Mouse (Mus musculus) left cerebral cortex, adult 18-20 months (tissue): ENCODE data around the gene Cyp19a1. TPM values are rescaled to one million over a fixed set of nuclear protein-coding genes. Genes with fewer than 3 reads are reported as not detected.

Source experiments
- DNase-seq, 2 experiments: peaks; one replicate each; pipeline ENCODE4 v3.0.0; 2021 to 2022; ENCODE audit warnings: low spot score in 2 of 2, mixed read lengths in 1 of 2
- long read RNA-seq, 2 experiments: library from polyadenylated mRNA; stranded (forward); transcript quantifications; one replicate each; pipeline ENCODE4 v2.0.0; 2021
- total RNA-seq, 2 experiments: library from RNA; stranded (reverse); gene quantifications; 2 replicates each; pipeline ENCODE4 v1.2.3; 2021

The Cyp19a1 gene
- total RNA-seq, result under 1 TPM in 1 of 2 experiments, not detected in 1; 0.19 TPM
- long read RNA-seq, experiment 1, result 0 reads
- long read RNA-seq, experiment 2, result 0 reads

DNA sequence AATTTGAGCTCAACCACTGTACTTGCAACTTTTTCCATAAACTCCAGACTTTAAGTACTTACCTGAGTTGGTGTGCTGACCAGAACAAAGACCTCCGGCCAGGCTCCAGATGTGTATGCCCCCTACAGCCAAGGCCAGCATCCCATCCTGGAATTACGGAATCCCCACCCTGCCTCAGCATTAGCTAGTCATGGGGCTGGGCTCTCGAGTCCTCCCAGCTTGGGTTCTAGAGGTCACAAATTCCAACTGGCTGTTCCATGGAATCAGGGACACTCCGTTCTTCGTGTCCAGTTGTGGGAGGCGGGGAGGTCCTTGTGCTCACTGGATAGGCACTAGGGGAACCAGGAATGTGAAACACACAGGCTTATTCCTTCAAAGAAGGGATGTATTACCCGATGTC, at the start of gene Cyp19a1:
Cyp19a1 (minus strand) TSS at position 101 of the 400 bp plus-strand sequence.
- no peak for DNase-seq

DNA sequence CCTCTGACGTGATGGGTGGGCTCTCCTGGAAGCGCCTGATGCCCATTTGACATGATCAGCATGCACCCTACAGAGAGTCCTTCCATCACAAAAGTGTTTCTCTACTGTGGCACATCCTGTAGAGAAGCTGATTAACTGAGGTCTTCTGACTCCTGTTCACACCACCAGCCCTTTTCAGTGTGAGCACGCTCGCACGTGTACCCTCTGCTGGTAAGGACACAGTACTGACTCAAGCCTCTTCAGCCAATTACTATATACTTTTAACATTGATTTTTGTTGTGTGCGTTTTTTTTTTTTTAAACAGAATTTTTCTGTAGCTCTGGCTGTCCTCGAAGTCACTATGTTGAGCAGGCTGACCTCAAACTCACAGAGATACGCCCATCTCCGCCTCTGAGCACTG, 48.5 kb upstream of the Cyp19a1 start:
- no peak for DNase-seq

DNA sequence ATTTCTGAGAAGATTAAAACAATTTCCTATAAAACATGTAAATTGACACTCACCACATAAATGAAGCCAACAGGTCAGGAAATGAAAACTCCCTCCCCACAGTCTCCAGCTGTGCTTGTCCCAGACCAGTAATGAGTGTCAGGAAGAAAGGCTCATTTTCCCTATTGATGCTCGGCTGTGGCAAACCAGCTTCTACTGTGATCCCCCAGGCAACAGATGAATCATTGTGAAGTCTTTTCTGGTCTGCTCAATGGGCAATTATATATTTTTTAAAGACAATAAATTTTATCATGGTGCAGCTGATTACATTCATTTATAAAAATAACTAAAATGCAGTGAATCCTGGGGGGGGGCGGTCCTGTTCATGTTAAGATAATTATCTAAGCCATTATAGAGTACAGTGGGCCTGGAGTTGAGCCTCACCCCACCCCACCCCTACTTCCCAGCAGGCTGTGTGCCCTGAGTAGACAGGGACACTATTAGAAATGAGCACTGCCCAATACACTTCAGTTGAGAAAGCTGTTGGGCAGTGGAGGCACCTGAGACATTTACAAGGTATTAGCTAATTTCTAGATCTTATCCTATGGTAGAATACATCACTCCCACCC, 40.9 kb upstream of the Cyp19a1 start:
- no peak for DNase-seq

DNA sequence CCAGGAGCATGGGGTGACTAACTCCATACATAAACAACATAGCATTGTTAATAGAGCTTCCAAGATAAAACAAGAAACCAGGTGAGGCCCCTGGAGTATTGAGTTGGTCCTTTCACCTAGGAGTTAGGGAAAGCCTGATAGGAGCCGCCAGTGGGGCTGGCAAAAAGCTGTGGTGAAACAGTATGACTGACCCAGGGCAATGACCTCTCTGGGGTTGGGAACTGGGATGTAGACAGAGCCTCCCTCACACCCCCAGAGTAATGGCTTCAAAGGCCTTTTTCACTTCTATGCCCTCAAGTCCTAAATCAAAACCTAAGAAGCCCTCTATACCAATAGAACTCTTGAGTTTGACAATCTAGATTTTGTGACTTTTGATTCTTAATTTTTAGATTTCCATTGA, 40.3 kb upstream of the Cyp19a1 start:
- DNase-seq, result no peak

DNA sequence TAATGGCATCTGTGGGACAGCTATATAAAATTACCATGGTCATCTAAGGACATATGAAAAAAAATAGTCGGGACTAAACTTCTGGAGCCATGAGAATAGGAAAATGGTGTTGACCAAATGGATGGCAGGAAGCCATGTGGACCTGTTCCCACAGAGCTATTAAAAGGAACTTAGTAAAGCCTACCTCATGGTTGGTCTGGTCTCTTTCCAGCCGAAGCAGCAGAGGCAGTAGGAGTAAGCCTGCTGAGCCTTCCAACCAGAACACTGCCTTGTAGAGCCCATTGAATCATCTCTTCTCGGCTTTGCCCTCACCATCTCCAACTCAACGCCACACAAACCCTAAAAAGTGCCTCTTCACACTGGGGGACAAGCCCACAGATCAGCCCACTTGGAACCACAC, 33.3 kb upstream of the Cyp19a1 start:
- peak; percentile 31 to 33 for DNase-seq

DNA sequence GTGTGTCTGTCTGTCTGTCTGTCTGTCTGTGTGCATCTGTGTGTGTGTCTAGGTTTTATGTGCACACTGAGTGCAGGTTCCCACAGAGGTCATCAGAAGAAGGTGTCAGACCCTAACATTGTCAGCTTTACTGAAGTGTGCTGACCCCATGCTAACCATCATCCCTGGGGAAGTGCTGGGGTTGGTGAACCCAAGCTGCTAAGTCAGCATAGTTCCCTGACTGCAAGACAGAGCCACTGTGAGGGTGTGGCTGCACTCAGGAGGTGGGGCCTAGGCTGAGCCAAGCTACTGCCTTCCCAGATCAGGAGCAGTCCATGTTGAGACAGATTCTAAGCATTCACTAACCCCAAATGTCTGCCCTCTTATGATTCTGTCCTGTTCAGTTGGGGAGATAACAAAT, 31.9 kb upstream of the Cyp19a1 start:
- no peak for DNase-seq

DNA sequence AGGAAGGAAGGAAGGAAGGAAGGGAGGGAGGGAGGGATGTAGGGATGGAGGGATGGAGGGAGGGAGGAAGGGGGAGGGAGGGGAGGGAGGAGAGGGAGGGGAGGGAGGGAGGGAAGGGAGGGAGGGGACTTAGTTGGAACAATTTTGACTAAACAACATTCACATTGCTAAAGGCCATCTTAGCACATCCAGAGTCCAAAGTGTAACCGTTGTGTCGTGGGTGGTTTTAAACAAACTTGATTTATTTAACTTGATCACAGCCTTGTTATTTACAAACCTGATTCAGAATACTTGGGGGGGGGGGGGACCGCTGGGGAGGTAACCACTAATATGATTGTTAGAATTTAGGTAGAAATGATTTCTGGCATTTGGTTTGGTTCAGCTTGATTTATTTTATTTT, 31.5 kb upstream of the Cyp19a1 start:
- no peak for DNase-seq

DNA sequence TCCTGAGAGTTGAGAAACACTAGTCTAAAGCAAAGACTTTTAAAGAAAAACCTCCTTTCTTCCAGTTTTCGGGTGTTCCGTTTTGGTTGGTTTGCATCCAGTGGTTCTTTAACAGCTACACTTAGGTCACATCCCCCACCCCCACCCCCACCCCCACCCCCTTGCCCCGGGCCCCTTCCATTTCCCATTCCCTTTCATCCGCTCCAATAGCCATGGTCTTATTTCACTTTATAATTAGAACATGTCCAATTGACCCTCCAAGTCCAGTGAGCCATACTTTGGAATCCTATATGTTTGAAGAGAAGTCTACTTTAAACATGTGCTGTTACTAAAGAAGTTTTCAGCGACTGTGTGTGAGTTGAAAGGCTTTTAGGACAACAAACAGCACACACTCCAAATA, 19.9 kb upstream of the Cyp19a1 start:
- no peak for DNase-seq

DNA sequence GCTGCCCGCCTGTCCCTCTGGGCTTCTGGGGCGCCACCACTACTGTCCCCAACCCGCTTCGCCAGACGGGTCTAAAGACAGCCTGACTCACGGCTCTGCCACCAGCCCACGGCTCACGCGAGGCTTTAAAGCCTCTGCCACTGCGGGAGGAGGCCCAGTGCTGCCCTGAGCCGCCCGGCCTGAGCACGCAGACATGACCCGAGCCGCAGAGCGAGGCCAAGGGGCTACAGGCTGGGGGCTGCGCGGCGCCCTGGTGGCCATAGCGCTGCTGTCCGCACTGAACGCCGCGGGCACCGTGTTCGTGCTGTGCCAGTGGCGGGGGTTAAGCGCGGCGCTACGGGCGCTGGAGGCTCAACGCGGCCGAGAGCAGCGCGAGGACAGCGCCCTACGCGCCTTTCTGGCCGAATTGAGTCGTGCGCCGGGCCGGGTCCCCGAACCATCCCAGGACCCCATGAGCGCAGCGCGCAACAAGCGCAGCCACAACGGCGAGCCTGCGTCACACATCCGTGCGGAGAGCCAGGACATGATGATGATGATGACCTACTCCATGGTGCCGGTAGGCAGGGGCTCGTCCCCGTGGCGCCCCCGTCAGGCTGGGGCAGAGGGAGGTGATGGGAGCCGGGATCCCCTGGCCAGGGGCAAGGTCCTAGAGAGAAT, 18.5 kb upstream of the Cyp19a1 start, which contains the start of gene Gldn:
Gldn (plus strand) TSS at position 156 of the 657 bp plus-strand sequence.
- peak; percentile 6 to 10 for DNase-seq

DNA sequence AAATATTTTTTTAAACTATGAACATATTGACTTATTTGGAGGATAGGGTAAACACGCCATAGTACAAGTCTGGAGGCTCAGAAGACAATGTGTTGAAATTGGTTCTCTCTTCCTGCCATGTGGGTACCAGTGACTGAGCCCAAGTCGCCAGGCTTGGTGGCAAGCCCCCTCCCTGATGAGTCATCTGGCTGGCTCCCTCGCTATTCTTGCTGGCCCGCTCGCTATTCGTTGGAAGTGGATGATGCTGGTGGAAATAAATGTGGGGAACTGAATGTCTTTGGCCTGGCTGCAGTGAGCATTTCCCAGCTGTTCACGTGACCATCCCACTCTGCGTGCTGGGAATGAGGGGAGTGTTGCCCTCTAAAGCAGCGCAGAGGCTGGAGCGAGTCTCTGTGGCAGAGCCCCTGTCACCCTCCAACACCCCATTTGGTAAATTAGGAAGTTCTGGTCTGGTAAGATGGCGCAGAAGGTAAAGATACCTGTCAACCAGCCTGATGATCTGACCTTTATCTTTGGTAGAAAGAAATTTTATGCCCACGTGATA, 11.2 kb upstream of the Cyp19a1 start:
- DNase-seq, result no peak

DNA sequence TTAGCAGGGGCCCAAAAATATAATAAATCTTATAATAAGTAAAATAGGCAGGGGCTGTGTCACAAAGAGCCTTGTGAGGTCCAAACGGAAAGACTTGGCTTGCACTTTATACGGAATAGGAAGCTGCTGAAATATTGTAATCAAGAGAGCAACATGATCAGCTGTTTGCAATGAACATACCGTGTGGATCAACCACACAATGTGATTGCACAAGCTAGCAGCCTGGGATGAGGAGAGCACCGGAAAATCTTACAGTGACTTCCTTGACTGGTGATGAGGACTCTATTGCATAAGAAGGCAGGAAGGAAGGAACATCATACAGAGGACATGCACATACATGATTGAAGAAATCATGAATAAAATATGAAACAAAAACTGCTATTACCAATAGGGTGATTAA, 7.4 kb upstream of the Cyp19a1 start:
- DNase-seq, result no peak

DNA sequence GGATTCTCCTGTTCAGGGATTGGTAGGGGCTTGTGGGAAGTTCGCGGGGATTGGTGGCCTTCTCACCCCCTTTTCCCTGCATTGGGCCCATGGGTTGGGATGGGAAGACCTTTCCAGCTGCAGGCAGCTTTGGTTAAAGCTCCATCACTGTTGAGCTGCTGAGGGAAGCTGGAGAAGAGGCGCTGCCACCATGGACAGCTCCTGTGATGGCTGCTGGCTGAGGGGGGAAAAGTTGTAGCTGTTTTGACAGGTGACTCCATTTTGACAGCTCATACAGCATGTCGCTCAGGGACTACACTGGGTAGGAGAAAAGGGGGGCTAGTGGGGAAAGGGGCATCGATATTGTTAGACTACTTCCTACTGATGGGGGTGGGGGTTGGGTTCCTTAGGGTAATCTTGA, 3.0 kb upstream of the Cyp19a1 start:
- DNase-seq, result no peak

DNA sequence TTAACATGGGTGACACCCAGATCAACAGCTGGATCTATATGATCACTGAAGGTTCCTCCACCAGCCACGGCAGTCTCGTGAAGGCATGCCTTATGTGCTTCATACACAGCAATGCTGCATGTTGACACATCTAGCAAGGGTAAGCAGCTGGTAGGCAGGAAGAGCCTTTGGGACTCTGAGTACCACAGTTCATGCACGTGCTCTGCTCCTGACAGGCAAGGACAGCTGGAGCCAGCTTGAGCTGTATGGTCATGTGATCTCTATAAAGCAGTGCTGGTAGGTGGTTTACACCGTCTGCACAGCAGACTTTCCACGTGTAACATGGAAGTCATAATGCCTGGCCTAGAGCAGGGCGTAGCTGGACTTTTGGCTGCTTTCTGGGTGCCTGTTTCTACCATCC, 2.1 kb upstream of the Cyp19a1 start:
- no peak for DNase-seq

DNA sequence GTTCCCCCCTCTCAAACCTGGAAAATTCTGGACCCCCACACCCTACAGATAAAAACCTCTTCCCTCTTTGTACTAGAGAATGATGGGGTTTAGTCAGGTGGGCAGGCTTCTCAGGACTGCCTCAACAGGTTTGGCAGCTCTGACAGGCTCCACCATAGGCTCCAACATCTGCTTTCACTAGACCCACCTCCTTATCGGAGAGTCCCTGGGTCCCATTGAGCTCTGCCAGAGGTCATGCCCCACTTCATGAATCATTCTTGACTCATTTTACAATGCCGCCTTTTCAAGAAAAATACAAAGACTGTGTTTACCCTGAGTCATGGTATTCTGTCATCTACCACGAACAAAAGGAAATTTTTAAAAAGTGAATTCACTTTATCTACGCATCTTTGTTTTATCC, 3.2 kb downstream of the Cyp19a1 start:
- DNase-seq, result no peak

DNA sequence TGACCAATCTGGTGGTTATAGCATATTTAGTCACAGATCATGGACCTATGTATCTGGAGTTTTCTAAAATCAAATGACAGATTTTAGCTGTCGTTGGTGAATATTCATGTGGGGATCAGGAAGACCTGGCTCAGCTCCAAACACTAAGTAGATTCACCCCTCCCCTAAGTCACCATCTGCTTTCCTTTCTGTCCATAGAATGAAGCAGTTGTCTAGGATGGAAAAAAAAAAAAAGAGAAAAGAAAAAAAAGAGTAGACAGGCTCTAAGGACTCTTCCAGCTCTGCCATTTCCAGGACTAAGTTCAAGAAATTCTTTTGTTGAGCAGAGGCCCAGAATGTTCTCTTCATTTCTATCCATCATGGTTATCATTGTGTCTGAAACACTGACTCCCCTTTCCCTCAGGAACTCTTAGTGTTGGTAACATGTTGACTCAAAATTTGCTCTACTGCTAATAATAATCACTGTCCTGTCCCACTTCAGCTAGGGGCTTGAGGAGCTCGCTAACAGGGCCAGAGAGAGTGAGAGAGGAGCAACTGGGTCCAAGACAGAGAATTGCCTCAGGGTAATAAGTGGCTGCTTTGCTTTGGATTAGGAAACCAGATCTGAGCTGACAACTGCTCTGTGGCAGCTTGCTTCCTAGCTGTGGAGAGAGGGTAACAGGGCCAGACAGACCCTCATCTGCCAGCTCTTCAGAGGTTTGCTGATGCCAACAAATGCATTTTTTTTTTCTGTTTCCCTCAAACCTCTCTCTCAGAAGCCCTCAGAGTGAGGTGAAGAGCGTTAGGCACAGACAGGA, 22.8 kb downstream of the Cyp19a1 start:
- no peak for DNase-seq

DNA sequence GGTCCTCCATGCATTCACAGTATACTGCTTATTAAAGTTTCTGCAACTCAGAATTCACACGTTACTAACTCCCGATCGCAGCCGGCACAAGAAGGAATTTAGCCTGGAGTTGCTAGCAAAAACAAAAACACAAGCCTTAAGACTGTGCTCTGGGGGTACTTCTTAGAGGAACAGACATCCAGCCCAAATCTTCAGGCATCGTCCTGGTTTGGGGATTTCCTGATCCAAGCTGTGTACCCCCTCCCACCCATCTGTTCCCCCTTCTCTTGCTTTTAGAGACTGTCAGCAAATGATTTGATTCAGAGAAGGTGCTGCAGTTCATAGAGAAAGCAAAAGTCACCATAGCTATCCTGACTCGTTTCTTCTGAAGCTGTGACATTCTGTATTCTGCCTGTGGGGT, 40.3 kb downstream of the Cyp19a1 start:
- DNase-seq, result no peak

DNA sequence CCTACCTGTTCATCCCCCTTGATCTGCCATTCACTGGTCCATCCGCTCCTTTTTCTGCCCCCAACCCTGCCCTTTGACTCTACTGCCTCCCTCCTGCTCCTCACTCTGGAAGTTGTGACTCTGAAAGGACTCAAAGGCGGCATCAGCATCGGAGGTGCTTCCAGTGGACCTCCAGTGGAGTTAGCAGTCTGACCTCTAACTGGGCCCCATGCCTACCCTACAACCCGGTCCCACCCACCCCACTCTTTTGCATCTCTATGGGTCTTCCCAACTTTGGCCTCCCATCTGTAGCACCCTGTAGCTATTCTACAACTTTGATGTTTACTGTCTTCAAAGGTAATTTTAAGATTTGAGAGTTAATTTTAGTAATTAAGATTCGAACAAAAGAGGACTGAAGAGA, 51.4 kb downstream of the Cyp19a1 start:
- DNase-seq, result no peak

DNA sequence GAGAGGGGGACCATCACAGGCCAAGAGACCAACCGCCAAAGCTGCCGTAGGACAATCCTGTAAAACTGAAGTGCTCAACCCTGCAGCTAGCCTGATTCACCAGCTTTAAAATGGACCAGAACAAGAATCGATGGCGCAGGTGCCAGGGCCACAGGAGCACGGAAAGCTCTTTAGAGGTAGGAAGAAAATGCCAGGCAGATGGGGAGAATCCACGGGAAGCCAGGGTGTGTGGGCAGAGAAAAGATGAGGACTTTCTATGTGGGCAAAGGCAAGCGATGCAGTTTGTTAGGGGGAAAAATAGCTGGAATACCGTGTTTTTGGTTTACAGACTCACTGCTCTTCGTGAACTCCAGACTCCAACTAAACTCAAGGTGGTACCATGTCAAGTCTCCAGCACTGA, 53.0 kb downstream of the Cyp19a1 start:
- peak; percentile 16 to 47 for DNase-seq

DNA sequence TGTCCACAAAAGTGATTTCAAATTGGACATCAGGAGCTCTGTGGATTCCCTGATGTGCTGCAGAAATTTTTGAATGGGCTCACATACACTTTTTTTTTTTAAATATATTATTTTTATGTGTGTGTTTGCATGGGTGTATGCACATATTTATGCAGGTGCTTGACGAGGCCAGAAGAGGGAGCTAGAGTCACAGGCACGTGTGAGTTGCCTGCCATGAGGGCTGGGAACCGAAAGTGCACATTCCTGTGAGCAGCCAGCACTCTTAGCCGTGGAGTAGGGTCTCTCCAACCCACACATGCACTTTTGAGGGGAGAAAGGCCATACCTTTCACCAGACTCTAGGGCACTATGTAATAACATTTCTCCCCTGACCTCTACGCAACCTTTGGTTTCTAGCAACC, 73.1 kb downstream of the Cyp19a1 start:
- DNase-seq, result no peak

DNA sequence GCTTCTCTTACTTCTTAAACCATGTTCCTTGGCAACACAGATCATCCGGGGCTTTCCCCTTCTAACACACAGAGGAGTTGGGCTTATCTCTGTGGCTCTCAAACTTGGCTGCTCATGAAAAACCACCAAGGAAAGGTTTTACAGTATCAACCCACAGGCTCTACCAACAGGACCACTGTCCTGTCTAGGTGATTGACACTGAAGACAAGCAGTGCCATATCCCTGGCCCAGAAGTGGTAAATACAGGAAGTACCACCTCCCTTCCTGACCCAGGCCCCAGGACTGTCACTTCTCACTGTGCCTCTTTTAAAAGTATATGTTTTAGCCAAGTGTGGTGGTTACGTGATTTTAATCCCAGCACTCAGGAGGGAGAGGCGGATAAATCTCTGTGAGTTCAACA, 76.5 kb downstream of the Cyp19a1 start:
- no peak for DNase-seq

DNA sequence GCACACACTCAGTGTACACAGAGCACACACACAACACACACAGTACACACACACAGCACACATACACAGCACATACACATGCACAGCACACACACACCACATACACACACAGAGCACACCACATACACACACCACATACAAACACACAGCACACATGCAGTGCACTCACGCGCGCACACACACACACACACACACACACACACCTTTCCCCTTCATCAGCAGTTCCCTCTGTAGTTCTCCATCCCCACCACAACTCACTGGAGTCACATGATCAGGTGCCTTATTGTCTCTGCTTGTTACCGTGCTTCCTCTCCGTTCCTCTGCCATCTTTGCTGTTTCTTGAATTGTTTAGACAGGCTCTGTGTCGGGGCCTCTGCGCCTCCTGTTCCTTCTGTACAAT, 85.4 kb downstream of the Cyp19a1 start:
- DNase-seq, result no peak

DNA sequence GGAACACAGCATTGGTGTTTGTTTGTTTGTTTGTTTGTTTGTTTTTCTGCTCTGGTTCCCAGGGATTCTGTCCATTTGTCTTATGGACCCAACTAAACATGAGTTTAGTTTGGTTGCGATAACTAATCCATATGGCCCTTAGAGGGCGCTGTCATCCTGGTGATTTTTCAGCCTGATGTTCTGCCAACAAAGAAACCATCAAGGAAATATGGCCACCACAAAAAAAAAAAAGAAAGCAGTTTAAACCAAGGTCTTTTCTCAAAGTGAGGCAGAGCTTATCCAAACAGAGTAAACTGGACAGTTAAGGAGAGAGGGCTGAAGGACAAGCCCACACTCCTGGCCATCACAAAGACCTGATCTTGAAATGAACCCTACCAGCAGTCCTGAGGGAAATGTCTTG, 86.6 kb downstream of the Cyp19a1 start:
- peak; percentile 51 to 59 for DNase-seq
